Mouse (Mus musculus) olfactory bulb, adult 2 months (tissue): Measurements from ENCODE around the gene Tes.

Source experiments
- CTCF ChIP-seq: fragments of 200-500 bp; IDR thresholded peaks from 2 replicates; pipeline ENCODE4 v1.5.1; 2012; ENCODE audit warnings: low read depth, mild to moderate bottlenecking, low read length, moderate library complexity; ENCODE audit not compliant: insufficient read depth
- POLR2A ChIP-seq: fragments of 200-500 bp; IDR thresholded peaks from 2 replicates; pipeline ENCODE4 v1.6.1; 2012; ENCODE audit warnings: mild to moderate bottlenecking, low read depth, low read length, moderate library complexity; ENCODE audit not compliant: insufficient read depth

- TF ChIP-seq CTCF (no peak), POLR2A (no peak)
These were observed 29.7 kb upstream of the Tes start for GRCm38 (mm10) chr6:17035228-17035627.
